Mouse (Mus musculus) layer of hippocampus, adult 18-20 months (tissue): ENCODE measurements around the gene Itpr3. TPM values are rescaled to one million over a fixed set of nuclear protein-coding genes. Genes with fewer than 3 reads are reported as not detected.

Source experiments
- DNase-seq, 2 experiments: peaks; one replicate each; pipeline ENCODE4 v3.0.0; 2022; ENCODE audit warnings: low spot score in 2 of 2
- total RNA-seq, 2 experiments: library from RNA; stranded (reverse); gene quantifications; 2 replicates each; pipeline ENCODE4 v1.2.3; 2021

The Itpr3 gene
- total RNA-seq, 2 experiments from 2014 or later = 2.1 to 2.4 TPM

GRCm38 (mm10) chr17:27038335-27039050 lies 18.6 kb upstream of the Itpr3 start:
- no peak for DNase-seq

DNA sequence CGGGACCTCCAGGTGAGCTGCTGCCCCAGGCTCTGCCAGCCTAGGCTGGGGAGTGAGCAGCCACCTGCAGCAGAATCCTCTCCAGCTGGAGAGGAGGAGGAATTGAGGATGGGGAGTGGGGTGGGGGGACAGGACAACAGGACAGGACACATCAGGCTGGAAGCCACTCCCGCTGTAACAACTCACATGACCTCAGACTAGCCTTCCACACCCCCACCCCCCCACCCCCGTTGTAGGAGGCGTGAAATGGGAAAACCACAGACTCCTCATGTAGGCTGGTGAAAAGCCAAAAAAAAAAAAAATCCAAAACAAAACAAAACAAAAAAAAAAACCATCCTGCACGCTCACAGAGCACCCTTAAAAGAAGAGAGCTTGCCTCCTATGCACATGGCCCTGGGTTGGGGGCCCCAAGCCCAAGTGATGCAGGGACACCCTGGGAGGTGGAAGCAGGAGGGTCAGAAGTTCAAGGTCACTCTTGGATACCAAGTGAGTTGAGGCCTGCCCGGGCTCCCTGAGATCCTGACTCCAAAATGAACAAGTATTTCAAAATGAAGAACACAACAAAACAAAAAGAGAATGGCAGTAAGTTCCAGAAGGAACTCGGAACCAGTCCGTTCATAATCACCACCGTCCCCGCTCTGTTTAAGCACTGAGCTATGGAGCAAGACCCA lies 17.5 kb upstream of the Itpr3 start:
- DNase-seq = no peak

DNA sequence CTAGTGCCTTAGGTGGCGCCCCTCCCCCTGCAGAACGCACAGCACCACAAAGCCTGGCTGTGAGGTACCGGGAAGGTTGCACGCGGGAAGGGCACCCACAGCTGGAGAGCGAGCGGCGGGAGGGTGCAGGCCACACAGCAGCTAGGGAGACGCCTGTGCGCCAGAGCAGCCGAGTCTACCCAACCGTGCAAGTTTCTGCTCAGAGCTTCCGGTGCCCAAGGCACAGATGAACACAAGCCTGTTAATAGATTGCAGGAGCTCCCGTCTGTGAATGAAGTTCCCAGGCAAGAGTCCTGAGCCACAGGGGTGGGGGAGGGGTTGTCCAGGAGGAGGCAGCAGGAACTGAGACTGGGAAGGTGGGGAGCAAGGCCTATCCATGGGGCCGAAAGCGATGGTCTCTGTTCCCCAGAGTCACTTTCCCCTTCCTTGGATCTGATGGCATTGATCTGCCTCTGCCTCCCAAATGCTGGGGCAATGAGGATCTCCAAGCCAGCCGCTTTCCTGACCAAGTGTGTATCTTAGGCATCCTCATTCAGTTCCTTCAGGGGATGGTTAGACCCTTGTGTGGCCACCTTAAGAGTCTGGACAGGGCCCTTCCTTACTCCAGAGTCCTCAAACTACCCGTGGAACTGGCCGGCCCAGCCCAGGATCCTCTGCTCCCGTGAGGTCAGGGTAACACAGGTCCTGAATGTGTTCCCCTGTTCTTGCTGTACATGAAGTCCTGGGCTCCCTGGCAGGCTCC lies 16.6 kb upstream of the Itpr3 start:
- no peak for DNase-seq

- DNase-seq = no peak
These were observed 15.9 kb upstream of the Itpr3 start for GRCm38 (mm10) chr17:27041046-27041786.

- DNase-seq = no peak
These were observed 15.4 kb upstream of the Itpr3 start for GRCm38 (mm10) chr17:27041787-27042055.

GRCm38 (mm10) chr17:27042840-27043239 lies 14.3 kb upstream of the Itpr3 start:
- DNase-seq = no peak

GRCm38 (mm10) chr17:27045164-27045563 lies 11.9 kb upstream of the Itpr3 start:
- DNase-seq = no peak

DNA sequence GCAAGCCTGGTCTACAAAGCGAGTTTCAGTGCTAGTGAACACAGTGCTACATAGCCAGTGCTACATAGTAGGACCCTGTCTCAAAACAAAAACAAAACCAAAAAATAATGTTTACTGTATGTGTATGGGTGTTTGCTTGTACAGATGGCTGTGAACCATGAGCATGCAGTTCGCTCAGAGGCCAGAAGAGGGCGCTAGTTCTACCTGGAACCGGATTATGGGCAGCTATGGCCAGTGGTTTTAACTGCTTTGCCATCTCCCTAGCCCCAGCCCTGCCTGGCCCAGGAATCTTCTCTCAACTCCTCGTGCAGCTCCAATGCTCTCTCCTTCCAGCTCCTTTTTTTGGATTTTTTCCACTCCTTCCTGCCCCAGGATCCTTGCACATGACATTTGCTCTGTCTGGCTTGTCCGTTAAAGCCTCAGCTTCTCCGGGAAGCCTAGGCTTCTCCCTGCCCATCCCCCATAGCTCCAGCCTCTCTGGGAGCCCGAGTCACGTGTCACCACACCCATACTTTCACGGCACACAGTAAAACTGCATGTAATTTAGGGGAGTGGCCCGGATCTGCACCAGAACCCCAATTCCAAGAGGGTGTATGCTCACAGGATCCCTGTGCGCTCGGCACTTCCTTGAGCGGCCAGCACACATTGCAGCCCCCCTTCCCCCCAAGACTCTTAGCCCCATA lies 9.2 kb upstream of the Itpr3 start:
- DNase-seq = no peak

DNA sequence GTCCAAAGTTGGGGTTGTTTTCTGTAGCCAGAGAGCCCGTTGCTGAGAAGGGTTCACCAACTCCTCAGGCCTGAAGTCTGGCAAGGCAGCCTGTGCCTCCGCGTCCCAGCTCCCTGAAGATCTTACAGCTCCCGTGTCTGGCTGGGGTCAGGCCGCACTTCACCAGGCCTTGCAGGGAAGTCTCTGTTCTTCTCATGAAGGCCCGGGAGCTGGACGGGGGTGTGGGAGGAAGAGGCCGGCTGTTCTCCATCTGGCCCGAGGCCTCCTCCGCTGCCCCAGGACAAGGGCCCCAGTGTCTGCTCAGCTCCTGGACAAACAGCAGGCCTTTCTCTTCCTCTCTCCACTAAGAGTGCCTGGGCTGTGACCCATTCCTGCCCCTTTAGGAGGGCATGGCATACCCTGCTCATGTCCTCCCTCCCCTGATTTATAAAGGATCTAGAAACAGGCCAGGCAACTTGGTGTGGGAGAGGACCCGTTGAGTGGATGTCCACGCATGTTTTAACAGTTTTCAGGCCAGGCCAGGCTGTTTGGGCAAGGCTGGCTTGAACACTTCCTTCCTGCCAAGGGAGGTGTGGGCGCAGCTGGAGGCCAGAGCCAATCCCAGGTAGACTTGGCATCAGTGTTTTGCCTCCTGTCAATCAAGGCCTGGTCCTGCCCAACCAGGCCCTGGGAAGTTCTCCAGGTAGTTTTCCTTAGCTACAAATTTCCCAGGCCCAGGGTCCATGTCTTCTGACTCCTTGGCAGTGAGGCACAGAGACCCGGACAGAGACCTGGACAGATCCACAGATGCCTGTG lies 8.5 kb upstream of the Itpr3 start:
- no peak for DNase-seq

GRCm38 (mm10) chr17:27050853-27051252 lies 6.3 kb upstream of the Itpr3 start:
- no peak for DNase-seq

GRCm38 (mm10) chr17:27051514-27051913 lies 5.6 kb upstream of the Itpr3 start:
- DNase-seq = no peak

DNA sequence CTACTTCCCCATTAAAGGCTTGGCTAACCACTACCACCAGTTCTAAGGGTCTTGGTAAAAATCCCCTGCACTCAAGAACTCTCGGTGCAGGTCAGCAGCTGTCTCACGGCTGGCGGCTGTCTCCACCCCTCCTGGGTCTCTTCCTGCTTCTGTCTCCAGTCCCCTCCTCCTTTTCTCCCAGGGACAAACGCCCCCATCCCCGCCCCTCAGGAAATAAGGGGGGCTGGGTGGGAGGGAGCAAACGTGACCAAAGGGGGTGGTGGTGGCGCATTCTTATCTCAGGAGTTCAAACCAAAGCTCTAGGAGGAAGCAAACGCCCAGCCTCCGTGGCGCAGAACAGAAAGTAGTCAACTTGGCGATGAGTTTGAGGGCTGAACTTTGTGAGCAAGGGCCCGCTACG lies 934 bp upstream of the Itpr3 start:
- no peak for DNase-seq

DNA sequence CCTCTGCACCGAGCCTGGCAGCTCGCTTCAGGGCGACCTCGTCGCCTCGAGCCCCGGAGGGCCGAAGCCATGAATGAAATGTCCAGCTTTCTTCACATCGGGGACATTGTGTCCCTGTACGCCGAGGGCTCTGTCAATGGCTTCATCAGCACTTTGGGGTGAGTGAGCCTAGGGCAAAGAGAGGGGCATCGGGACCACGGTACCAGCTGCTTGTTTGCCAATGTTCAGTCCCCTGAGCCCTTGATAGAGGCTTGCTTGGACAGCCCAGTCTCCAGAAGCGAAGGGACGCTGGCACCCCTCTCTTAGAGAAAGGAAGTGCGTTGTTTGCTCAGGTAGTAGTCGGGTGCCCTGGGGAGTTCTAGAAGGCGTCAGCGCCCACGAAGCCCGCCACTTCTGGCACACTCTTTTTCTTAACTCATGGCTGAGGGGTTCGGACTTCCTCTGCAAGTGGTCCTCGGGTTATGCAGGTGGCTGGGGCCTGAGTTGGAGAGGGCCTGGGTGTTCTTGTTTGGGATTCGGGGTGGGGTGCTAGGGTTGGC lies 482 bp downstream of the Itpr3 start:
- no peak for DNase-seq

DNA sequence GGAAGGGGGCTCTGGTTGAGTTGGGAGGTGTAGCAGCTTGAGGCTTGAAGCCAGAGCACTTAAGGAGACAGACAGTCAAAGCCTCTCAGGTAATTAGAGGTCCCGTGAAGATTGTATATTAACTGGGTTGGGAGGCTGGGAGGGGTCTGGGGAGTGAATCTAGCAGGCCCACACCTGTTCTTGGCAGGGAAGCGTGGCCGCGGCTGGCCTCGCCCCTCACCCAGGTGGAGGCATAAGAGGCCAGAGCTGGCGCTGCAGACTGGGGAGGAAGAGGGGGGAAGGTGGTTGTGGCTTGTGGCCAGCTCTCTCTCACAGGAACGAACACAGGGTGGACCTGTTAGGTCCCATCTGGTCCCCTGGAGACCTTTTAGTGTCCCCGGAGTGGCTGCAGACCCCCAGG lies 3.6 kb downstream of the Itpr3 start:
- no peak for DNase-seq

- no peak for DNase-seq
These were observed 4.6 kb downstream of the Itpr3 start for GRCm38 (mm10) chr17:27061727-27062126.

- DNase-seq = no peak
These were observed 5.6 kb downstream of the Itpr3 start for GRCm38 (mm10) chr17:27062684-27063083.

DNA sequence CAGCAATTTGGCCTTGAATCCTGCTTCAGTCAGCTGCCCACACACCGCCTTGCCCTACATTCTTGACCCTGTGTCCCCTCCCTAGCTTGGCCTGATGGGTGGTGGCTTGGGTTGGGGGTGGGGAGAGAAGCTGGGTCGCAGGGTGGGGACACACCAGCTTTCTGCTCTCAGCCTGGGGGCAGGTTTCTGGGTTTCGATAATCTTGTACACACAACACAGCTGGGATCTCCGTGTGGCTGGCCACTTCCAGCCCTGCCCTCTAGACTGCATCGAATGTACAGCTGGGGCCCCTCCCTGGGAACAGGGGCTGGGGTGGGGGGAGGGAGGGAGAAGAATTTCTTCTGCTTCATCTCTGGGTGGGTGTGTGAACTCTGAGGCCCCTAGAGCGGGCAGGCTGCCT lies 6.6 kb downstream of the Itpr3 start:
- no peak for DNase-seq

- no peak for DNase-seq
These were observed 7.1 kb downstream of the Itpr3 start for GRCm38 (mm10) chr17:27064195-27064594.

- no peak for DNase-seq
These were observed 9.0 kb downstream of the Itpr3 start for GRCm38 (mm10) chr17:27066065-27066464.

- no peak for DNase-seq
These were observed 12.0 kb downstream of the Itpr3 start for GRCm38 (mm10) chr17:27069071-27069470.
